Mouse (Mus musculus): Measurements from ENCODE around the gene Pth2.

GRCm38 (mm10) chr7:45157459-45157858 is 23.3 kb upstream of the Pth2 start:
- TF ChIP-seq EP300 (IDR thresholded peaks at IDR 0.05; ENCODE audit: low read depth) (no peak), CTCF (IDR thresholded peaks at IDR 0.05; ENCODE audit: low read depth) (no peak)
